Mouse (Mus musculus) small intestine, adult 2 months (tissue): Measurements from ENCODE around the gene Uox.

Experiments used
- CTCF ChIP-seq: fragments of 200-500 bp; IDR thresholded peaks from 2 replicates; pipeline ENCODE4 v1.5.1; 2012; ENCODE audit warnings: low read depth, mild to moderate bottlenecking, control low read depth, inconsistent platforms, low read length, moderate library complexity, mixed read lengths; ENCODE audit not compliant: insufficient replicate concordance, insufficient read length; ENCODE audit errors: extremely low read depth
- POLR2A ChIP-seq: fragments of 200-500 bp; IDR thresholded peaks from 2 replicates; pipeline ENCODE4 v1.6.1; 2012; ENCODE audit warnings: low read depth, mild to moderate bottlenecking, control low read depth, inconsistent platforms, low read length, moderate library complexity

DNA sequence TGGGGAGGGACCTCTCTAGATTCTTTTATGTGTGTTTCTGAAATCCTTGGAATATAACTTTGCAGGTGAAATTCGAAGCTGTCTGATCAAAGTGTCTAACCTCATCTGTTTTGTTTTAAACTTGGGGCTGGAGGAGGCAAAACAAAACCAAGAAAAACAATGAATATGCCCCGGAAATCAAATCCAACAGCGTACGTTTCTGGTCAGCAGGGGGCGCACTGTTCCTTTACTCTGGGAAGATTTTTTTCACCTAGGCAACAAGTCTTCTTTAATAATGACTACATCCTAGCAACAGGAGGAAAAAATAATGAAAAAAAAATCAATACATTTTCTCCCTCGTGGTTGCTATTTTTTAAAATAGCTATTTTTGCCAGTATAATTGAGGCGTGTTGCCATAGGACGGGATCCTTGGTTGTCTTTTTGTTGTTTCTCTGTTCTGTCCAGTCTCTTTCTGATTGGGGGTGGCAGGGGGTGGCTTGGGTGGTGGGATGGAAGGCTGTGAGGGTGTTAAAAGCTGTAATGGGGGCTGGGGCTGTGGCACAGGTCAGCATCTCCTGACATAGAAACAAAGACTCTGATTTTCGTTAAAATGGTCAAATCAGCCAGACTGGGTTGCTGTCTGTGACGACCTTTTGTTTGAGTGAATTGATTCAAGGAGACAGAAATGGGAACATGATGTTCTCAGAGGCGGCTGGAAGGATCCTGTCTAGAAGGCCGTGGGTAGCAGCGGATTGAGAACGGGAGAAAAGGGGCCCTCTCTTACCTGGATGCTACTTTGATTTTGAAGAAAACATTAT is 5.8 kb upstream of the Uox start:
- TF ChIP-seq CTCF (peak; percentile 13; the same call in 1 of the 2 replicates), POLR2A (no peak)
